In the genomic region with DNA sequence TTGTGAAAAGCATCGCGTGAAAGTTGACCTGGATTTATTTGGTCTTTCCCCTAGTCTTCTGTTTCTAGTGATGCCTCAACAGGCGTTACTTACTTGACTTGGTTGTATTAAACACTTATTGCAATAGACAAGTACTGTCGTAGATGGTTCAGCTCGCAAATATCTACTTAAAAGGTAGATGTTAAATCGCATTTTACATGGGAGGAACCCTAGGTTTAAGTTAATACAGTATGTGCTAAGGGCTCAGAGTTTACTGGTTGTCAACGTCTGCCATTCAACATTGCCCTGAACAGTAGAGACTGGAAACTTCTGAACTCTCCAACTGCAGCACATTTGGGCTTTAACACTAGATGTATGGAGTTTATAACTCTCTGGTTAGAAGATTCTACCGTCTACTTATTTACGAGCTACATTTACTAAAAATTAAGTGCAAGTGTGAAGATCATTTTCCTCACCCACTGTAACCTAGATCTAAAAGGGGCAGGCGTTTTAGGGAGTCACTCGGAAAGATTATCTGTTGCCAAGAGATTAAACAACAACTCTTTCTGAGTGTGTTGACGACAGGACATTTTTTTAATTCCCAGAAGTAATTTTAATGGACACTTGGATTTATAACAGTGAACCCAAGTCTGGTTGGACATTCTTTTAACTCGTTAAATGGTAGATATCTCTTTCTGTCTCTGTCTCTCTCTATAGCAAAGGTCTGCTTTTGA, we compare ENCODE assay signal across 8 mouse cellular contexts. TPM values are rescaled to one million over a fixed set of nuclear protein-coding genes. Genes with fewer than 3 reads are reported as not detected.
DNase-seq lines count a peak whose midpoint lies in the region; ATAC-seq and TF ChIP-seq lines count a peak whose summit lies in the region.

No protein-coding gene starts in this region.

- peaks cover 16% of the 10 kb centered on the region for H3K4me1 ChIP-seq in heart, embryonic 15.5 days (replicated peaks)
- no peaks in the 10 kb centered on the region for H3K4me1 ChIP-seq in hindbrain, embryonic 11.5 days (replicated peaks; ENCODE audit: control insufficient read depth, insufficient read depth, low read length)
- H3K4me1 ChIP-seq in midbrain, embryonic 11.5 days (ENCODE audit: control insufficient read depth, insufficient read depth, low read length): peaks cover 10% of the 10 kb centered on the region

- H3K9me3 ChIP-seq in heart, embryonic 15.5 days (replicated peaks): no peaks in the 10 kb centered on the region
- H3K9me3 ChIP-seq in hindbrain, embryonic 11.5 days (ENCODE audit: control insufficient read depth, low read length): no peaks in the 10 kb centered on the region
- no peaks in the 10 kb centered on the region for H3K9me3 ChIP-seq in midbrain, embryonic 11.5 days (ENCODE audit: control insufficient read depth, low read length)

- CTCF ChIA-PET in Patski (lab: Charles Lee): interaction anchor here (1.2 kb wide), 2 partner anchors 9 to 11 kb away, joined by 3 read pairs; no protein-coding TSS in a partner anchor

- H3K9ac ChIP-seq in heart, embryonic 15.5 days: peak overlapping the region; percentile 90
- peak overlapping the region; percentile 79 for H3K9ac ChIP-seq in hindbrain, embryonic 11.5 days (ENCODE audit: low read depth, low read length)
- peak overlapping the region; percentile 83 for H3K9ac ChIP-seq in midbrain, embryonic 11.5 days (ENCODE audit: low read length)

- no peak for ATAC-seq in heart, embryonic 15.5 days (replicated peaks; ENCODE audit: insufficient number of reproducible peaks, insufficient read depth, low FRiP score, low read depth)
- peak; percentile 5 for ATAC-seq in Patski
- peak; percentile 2; the same call in 1 of the 2 replicates for ATAC-seq in hindbrain, embryonic 11.5 days (ENCODE audit: low FRiP score)
- ATAC-seq in midbrain, embryonic 11.5 days (ENCODE audit: low FRiP score): no peak

- no peak for TF ChIP-seq CTCF in Patski (IDR thresholded peaks at IDR 0.05)

- H3K27me3 ChIP-seq in heart, embryonic 15.5 days: no peaks in the 10 kb centered on the region
- H3K27me3 ChIP-seq in Patski: no peaks in the 10 kb centered on the region
- H3K27me3 ChIP-seq in hindbrain, embryonic 11.5 days (ENCODE audit: control insufficient read depth, insufficient read depth, low read length): no peaks in the 10 kb centered on the region
- no peaks in the 10 kb centered on the region for H3K27me3 ChIP-seq in midbrain, embryonic 11.5 days (ENCODE audit: control insufficient read depth, insufficient read depth, low read length)

- intact Hi-C loops in heart, postnatal 25 days (cut with DNase I): no loop called here

- H3K4me3 ChIP-seq in heart, embryonic 15.5 days: peak overlapping the region; percentile 97
- peak overlapping the region; percentile 78 for H3K4me3 ChIP-seq in hindbrain, embryonic 11.5 days (ENCODE audit: low read depth, low read length)
- H3K4me3 ChIP-seq in midbrain, embryonic 11.5 days (ENCODE audit: low read depth, low read length): peak overlapping the region; percentile 68

- in situ Hi-C loops in Patski (cut with MboI; ENCODE audit: low pct_unique_long_range_greater_than_20kb): no loop called here

- H3K27ac ChIP-seq in heart, embryonic 15.5 days: peak overlapping the region; percentile 81
- H3K27ac ChIP-seq in hindbrain, embryonic 11.5 days (ENCODE audit: low read depth, low read length): peak overlapping the region; percentile 61; the same call in 1 of the 2 replicates
- H3K27ac ChIP-seq in midbrain, embryonic 11.5 days (ENCODE audit: low read depth, low read length): no peak overlapping the region; the same call in 1 of the 2 replicates

- POLR2A ChIA-PET in Patski (lab: Charles Lee): no interaction called here

- peak overlapping the region; percentile 64 for H3K4me2 ChIP-seq in heart, embryonic 15.5 days
- peak overlapping the region; percentile 62 for H3K4me2 ChIP-seq in hindbrain, embryonic 11.5 days (replicated peaks; ENCODE audit: low read depth, low read length)
- H3K4me2 ChIP-seq in midbrain, embryonic 11.5 days: peak overlapping the region; percentile 67

- no peak for DNase-seq in heart, postnatal 25 days (ENCODE audit: low spot score)
- DNase-seq in Patski (ENCODE audit: low read depth, low spot score): no peak
- DNase-seq in hindbrain, embryonic 11.5 days (ENCODE audit: low spot score): no peak
- DNase-seq in midbrain, embryonic 11.5 days (ENCODE audit: low spot score, missing footprints): peak; percentile 87
- no peak for DNase-seq in ovary, postnatal 10 days (ENCODE audit: low spot score)
- DNase-seq in right cerebral cortex, adult 2 months (ENCODE audit: low spot score in 2 of 2): no peak
- DNase-seq in frontal cortex, postnatal 14 days (ENCODE audit: low spot score in 2 of 2): no peak

- no peaks in the 10 kb centered on the region; the same call in 1 of the 2 replicates for H3K36me3 ChIP-seq in heart, embryonic 15.5 days
- no peaks in the 10 kb centered on the region for H3K36me3 ChIP-seq in hindbrain, embryonic 11.5 days (ENCODE audit: control insufficient read depth, insufficient read depth, low read length)
- no peaks in the 10 kb centered on the region for H3K36me3 ChIP-seq in midbrain, embryonic 11.5 days (ENCODE audit: control insufficient read depth, insufficient read depth, low read length)

- WGBS in heart, embryonic 15.5 days: 10% methylated on average over 13 of the region's 13 CpGs
- 23% methylated on average over 13 of the region's 13 CpGs for WGBS in hindbrain, embryonic 11.5 days
- 23% methylated on average over 13 of the region's 13 CpGs for WGBS in midbrain, embryonic 11.5 days

RNA-seq across cellular contexts. Expression of a gene that starts 0.7 kb away (rescaled TPM):
- 12.9 and 13.6 TPM in 2 replicates for polyA plus RNA-seq in heart, embryonic 15.5 days (2015; fragmentation: Nextera tagmentation; extraction: Ambion mirVana)
- total RNA-seq in heart, postnatal 25 days (2021): 10 to 100 TPM; 19.5 to 22.2 TPM
- 24.5 TPM for polyA plus RNA-seq in Patski (2021)
- 28.1 and 28.7 TPM in 2 replicates for polyA plus RNA-seq in hindbrain, embryonic 11.5 days (2014; fragmentation: Nextera tagmentation; extraction: Ambion mirVana)
- 26.5 and 30.0 TPM in 2 replicates for polyA plus RNA-seq in midbrain, embryonic 11.5 days (2014; fragmentation: Nextera tagmentation; extraction: Ambion mirVana)

RNA-seq across cellular contexts. Expression of a gene that starts 1.1 kb away (rescaled TPM):
- 43.7 and 44.3 TPM in 2 replicates for polyA plus RNA-seq in heart, embryonic 15.5 days (2015; fragmentation: Nextera tagmentation; extraction: Ambion mirVana)
- 10 to 100 TPM; 32.4 to 34.0 TPM for total RNA-seq in heart, postnatal 25 days (2021)
- polyA plus RNA-seq in Patski (2021): 45.7 TPM
- polyA plus RNA-seq in hindbrain, embryonic 11.5 days (2014; fragmentation: Nextera tagmentation; extraction: Ambion mirVana): 85.4 and 87.8 TPM in 2 replicates
- 82.4 and 96.4 TPM in 2 replicates for polyA plus RNA-seq in midbrain, embryonic 11.5 days (2014; fragmentation: Nextera tagmentation; extraction: Ambion mirVana)

RNA-seq across cellular contexts. Expression of a gene that starts 49.1 kb away (rescaled TPM):
- 36.1 and 38.9 TPM in 2 replicates for polyA plus RNA-seq in heart, embryonic 15.5 days (2015; fragmentation: Nextera tagmentation; extraction: Ambion mirVana)
- under 1 TPM; 0.22 to 0.57 TPM for total RNA-seq in heart, postnatal 25 days (2021)
- 16.6 TPM for polyA plus RNA-seq in Patski (2021)
- polyA plus RNA-seq in hindbrain, embryonic 11.5 days (2014; fragmentation: Nextera tagmentation; extraction: Ambion mirVana): 61.6 and 70.2 TPM in 2 replicates
- 75.1 and 77.1 TPM in 2 replicates for polyA plus RNA-seq in midbrain, embryonic 11.5 days (2014; fragmentation: Nextera tagmentation; extraction: Ambion mirVana)

RNA-seq across cellular contexts. Expression of a gene that starts 49.3 kb away (rescaled TPM):
- polyA plus RNA-seq in heart, embryonic 15.5 days (2015; fragmentation: Nextera tagmentation; extraction: Ambion mirVana): 8.7 and 8.8 TPM in 2 replicates
- 1 to 10 TPM; 5.9 to 6.1 TPM for total RNA-seq in heart, postnatal 25 days (2021)
- polyA plus RNA-seq in Patski (2021): 26.5 TPM
- 13.2 and 13.4 TPM in 2 replicates for polyA plus RNA-seq in hindbrain, embryonic 11.5 days (2014; fragmentation: Nextera tagmentation; extraction: Ambion mirVana)
- polyA plus RNA-seq in midbrain, embryonic 11.5 days (2014; fragmentation: Nextera tagmentation; extraction: Ambion mirVana): 15.7 and 16.4 TPM in 2 replicates

Comparison
In these comparisons a context has a peak if more than half of its experiments do, and no peak if none do; other contexts are left out.
1. ATAC-seq: peak in Patski (single experiment) and hindbrain, embryonic 11.5 days (single experiment); none in heart, embryonic 15.5 days (single experiment) and midbrain, embryonic 11.5 days (single experiment).
2. Peak in every context shown above with its lines, with median percentiles within 50 percentile points of each other: H3K4me2 ChIP-seq, H3K4me3 ChIP-seq and H3K9ac ChIP-seq.